Mouse (Mus musculus): ENCODE data around the gene Harbi1. TPM values are rescaled to one million over a fixed set of nuclear protein-coding genes. Genes with fewer than 3 reads are reported as not detected.

Gene Harbi1
- polyA plus RNA-seq, 1 experiment from 2014 or later, result 16.7 TPM

Other genes with a start within 250 kb of the Harbi1 start
- gene Ckap5, start 184.1 kb upstream of the Harbi1 start, polyA plus RNA-seq (2015; fragmentation: Nextera tagmentation; extraction: Ambion mirVana), result 90.1 and 101 TPM in 2 replicates
- gene F2, start 74.4 kb upstream of the Harbi1 start, polyA plus RNA-seq (2015; fragmentation: Nextera tagmentation; extraction: Ambion mirVana), result 0.08 and 0.32 TPM in 2 replicates
- 9.9 and 11.4 TPM in 2 replicates for gene Zfp408, start 61.1 kb upstream of the Harbi1 start, polyA plus RNA-seq (2015; fragmentation: Nextera tagmentation; extraction: Ambion mirVana)
- 89.5 and 98.5 TPM in 2 replicates for gene Arhgap1, start 61.0 kb upstream of the Harbi1 start, polyA plus RNA-seq (2015; fragmentation: Nextera tagmentation; extraction: Ambion mirVana)
- gene Atg13, start 276 bp upstream of the Harbi1 start, polyA plus RNA-seq (2015; fragmentation: Nextera tagmentation; extraction: Ambion mirVana), result 32.8 and 39.4 TPM in 2 replicates
- 20.8 and 27.1 TPM in 2 replicates for gene Ambra1, start 19.3 kb downstream of the Harbi1 start, polyA plus RNA-seq (2015; fragmentation: Nextera tagmentation; extraction: Ambion mirVana)
- 1.5 TPM in 2 replicates for gene Chrm4, start 216.4 kb downstream of the Harbi1 start, polyA plus RNA-seq (2015; fragmentation: Nextera tagmentation; extraction: Ambion mirVana)
- gene Mdk, start 221.4 kb downstream of the Harbi1 start, polyA plus RNA-seq (2015; fragmentation: Nextera tagmentation; extraction: Ambion mirVana), result 160 and 182 TPM in 2 replicates
- gene Gm9821, start 234.9 kb downstream of the Harbi1 start, polyA plus RNA-seq (2015; fragmentation: Nextera tagmentation; extraction: Ambion mirVana), result 0.16 and 0.29 TPM in 2 replicates